Mouse (Mus musculus): ENCODE measurements around the gene Rapgefl1. TPM values are rescaled to one million over a fixed set of nuclear protein-coding genes. Genes with fewer than 3 reads are reported as not detected.

Gene Rapgefl1
- 4.4 and 4.7 TPM in 2 replicates for polyA plus RNA-seq (2016; fragmentation: Nextera tagmentation; extraction: Ambion mirVana)

GRCm38 (mm10) chr11:98836651-98837141 is at the start of gene Rapgefl1:
Rapgefl1 (plus strand) TSS chr11:98836785.
- Histone ChIP-seq H3K4me1 (peaks cover 27% of the 10 kb centered on the region), H3K27ac (0 out of 2 replicates have a peak within 1 kb of the TSS, but pooled peaks have one; percentile 1)
- WGBS: under 1% methylated on average over 36 of the region's 48 CpGs

GRCm38 (mm10) chr11:98787229-98787628 is 49.4 kb upstream of the Rapgefl1 start:
- ATAC-seq (ENCODE audit: low FRiP score, low read depth): no peak
- Histone ChIP-seq H3K27ac (no peak overlapping the region), H3K9me3 (no peaks in the 10 kb centered on the region), H3K4me3 (no peak overlapping the region), H3K9ac (no peak overlapping the region), H3K36me3 (no peaks in the 10 kb centered on the region), H3K4me1 (peaks cover 47% of the 10 kb centered on the region), H3K4me2 (replicated peaks) (peak overlapping the region; percentile 49; the same call in 1 of the 2 replicates), H3K27me3 (replicated peaks) (no peaks in the 10 kb centered on the region)
- WGBS: 28% methylated on average over 7 of the region's 7 CpGs

More at GRCm38 (mm10) chr11:98836651-98837141, at the start of gene Rapgefl1:
- Histone ChIP-seq H3K4me2 (replicated peaks) (peak within 1 kb of the TSS; percentile 95), H3K9ac (peak within 1 kb of the TSS; percentile 75), H3K27me3 (replicated peaks) (peaks cover 22% of the 10 kb centered on the region), H3K36me3 (peaks cover 26% of the 10 kb centered on the region), H3K4me3 (peak within 1 kb of the TSS; percentile 65), H3K9me3 (no peaks in the 10 kb centered on the region)
- peak; percentile 84 for ATAC-seq (ENCODE audit: low FRiP score, low read depth)

GRCm38 (mm10) chr11:98787691-98788090 is 48.9 kb upstream of the Rapgefl1 start:
- ATAC-seq (ENCODE audit: low FRiP score, low read depth): no peak
- Histone ChIP-seq H3K36me3 (no peaks in the 10 kb centered on the region), H3K27me3 (replicated peaks) (no peaks in the 10 kb centered on the region)

GRCm38 (mm10) chr11:98788139-98788538 is 48.4 kb upstream of the Rapgefl1 start:
- no peak for ATAC-seq (ENCODE audit: low FRiP score, low read depth)
- no peak overlapping the region for H3K4me3 ChIP-seq
- peaks cover 38% of the 10 kb centered on the region for H3K4me1 ChIP-seq
- H3K27me3 ChIP-seq (replicated peaks): no peaks in the 10 kb centered on the region
- H3K36me3 ChIP-seq: no peaks in the 10 kb centered on the region
- H3K9ac ChIP-seq: no peak overlapping the region
- WGBS: 94% methylated on average over 5 of the region's 5 CpGs
- no peaks in the 10 kb centered on the region for H3K9me3 ChIP-seq
- peak overlapping the region; percentile 90; the same call in 1 of the 2 replicates for H3K4me2 ChIP-seq (replicated peaks)
- no peak overlapping the region for H3K27ac ChIP-seq

More at GRCm38 (mm10) chr11:98787691-98788090, 48.9 kb upstream of the Rapgefl1 start:
- H3K9me3 ChIP-seq: no peaks in the 10 kb centered on the region
- no peak overlapping the region for H3K27ac ChIP-seq
- peaks cover 43% of the 10 kb centered on the region for H3K4me1 ChIP-seq
- no peak overlapping the region for H3K4me3 ChIP-seq
- no peak overlapping the region for H3K9ac ChIP-seq
- no peak overlapping the region for H3K4me2 ChIP-seq (replicated peaks)
- 92% methylated on average over 1 of the region's 1 CpGs for WGBS

GRCm38 (mm10) chr11:98788550-98789218 is 47.9 kb upstream of the Rapgefl1 start:
- 15% methylated on average over 18 of the region's 18 CpGs for WGBS
- Histone ChIP-seq H3K9me3 (no peaks in the 10 kb centered on the region), H3K9ac (no peak overlapping the region), H3K4me3 (peak overlapping the region; percentile 41), H3K27ac (no peak overlapping the region), H3K4me1 (peaks cover 35% of the 10 kb centered on the region), H3K27me3 (replicated peaks) (no peaks in the 10 kb centered on the region), H3K36me3 (no peaks in the 10 kb centered on the region), H3K4me2 (replicated peaks) (peak overlapping the region; percentile 90)
- ATAC-seq (ENCODE audit: low FRiP score, low read depth): peak; percentile 67

GRCm38 (mm10) chr11:98789219-98789807 is 47.3 kb upstream of the Rapgefl1 start:
- Histone ChIP-seq H3K4me1 (peaks cover 35% of the 10 kb centered on the region), H3K27ac (no peak overlapping the region)
- 2% methylated on average over 25 of the region's 25 CpGs for WGBS

GRCm38 (mm10) chr11:98789824-98790223 is 46.8 kb upstream of the Rapgefl1 start:
- H3K36me3 ChIP-seq: no peaks in the 10 kb centered on the region
- no peaks in the 10 kb centered on the region for H3K27me3 ChIP-seq (replicated peaks)
- peak overlapping the region; percentile 90 for H3K4me2 ChIP-seq (replicated peaks)
- H3K4me1 ChIP-seq: peaks cover 35% of the 10 kb centered on the region
- H3K9me3 ChIP-seq: no peaks in the 10 kb centered on the region
- H3K4me3 ChIP-seq: no peak overlapping the region
- WGBS: 42% methylated on average over 5 of the region's 5 CpGs
- no peak for ATAC-seq (ENCODE audit: low FRiP score, low read depth)
- H3K27ac ChIP-seq: no peak overlapping the region
- no peak overlapping the region for H3K9ac ChIP-seq

More at GRCm38 (mm10) chr11:98789219-98789807, 47.3 kb upstream of the Rapgefl1 start:
- H3K9ac ChIP-seq: 0 out of 2 replicates have a peak overlapping the region, but pooled peaks have one; percentile 52
- no peaks in the 10 kb centered on the region for H3K27me3 ChIP-seq (replicated peaks)
- ATAC-seq (ENCODE audit: low FRiP score, low read depth): no peak
- H3K36me3 ChIP-seq: no peaks in the 10 kb centered on the region
- peak overlapping the region; percentile 90 for H3K4me2 ChIP-seq (replicated peaks)
- no peaks in the 10 kb centered on the region for H3K9me3 ChIP-seq
- H3K4me3 ChIP-seq: peak overlapping the region; percentile 41

- Histone ChIP-seq H3K9ac (no peak overlapping the region), H3K27ac (no peak overlapping the region), H3K4me1 (peaks cover 29% of the 10 kb centered on the region), H3K9me3 (no peaks in the 10 kb centered on the region), H3K36me3 (no peaks in the 10 kb centered on the region), H3K4me2 (replicated peaks) (no peak overlapping the region), H3K4me3 (no peak overlapping the region), H3K27me3 (replicated peaks) (no peaks in the 10 kb centered on the region)
- ATAC-seq (ENCODE audit: low FRiP score, low read depth): no peak
- 85% methylated on average over 5 of the region's 5 CpGs for WGBS
These were observed 45.9 kb upstream of the Rapgefl1 start for GRCm38 (mm10) chr11:98790631-98791205.

- ATAC-seq (ENCODE audit: low FRiP score, low read depth): no peak
- no peak overlapping the region for H3K27ac ChIP-seq
- H3K36me3 ChIP-seq: no peaks in the 10 kb centered on the region
- no peak overlapping the region for H3K4me3 ChIP-seq
- 75% methylated on average over 1 of the region's 1 CpGs for WGBS
- H3K9ac ChIP-seq: no peak overlapping the region
- H3K4me2 ChIP-seq (replicated peaks): no peak overlapping the region
- no peaks in the 10 kb centered on the region for H3K27me3 ChIP-seq (replicated peaks)
- H3K9me3 ChIP-seq: no peaks in the 10 kb centered on the region
- peaks cover 22% of the 10 kb centered on the region for H3K4me1 ChIP-seq
These were observed 45.1 kb upstream of the Rapgefl1 start for GRCm38 (mm10) chr11:98791448-98791847.

GRCm38 (mm10) chr11:98792081-98792480 is 44.5 kb upstream of the Rapgefl1 start:
- Histone ChIP-seq H3K4me3 (no peak overlapping the region), H3K9ac (no peak overlapping the region), H3K27me3 (replicated peaks) (no peaks in the 10 kb centered on the region), H3K4me2 (replicated peaks) (no peak overlapping the region), H3K9me3 (no peaks in the 10 kb centered on the region), H3K27ac (no peak overlapping the region), H3K36me3 (no peaks in the 10 kb centered on the region), H3K4me1 (peaks cover 16% of the 10 kb centered on the region)
- ATAC-seq (ENCODE audit: low FRiP score, low read depth): no peak
- WGBS: 11% methylated on average over 4 of the region's 4 CpGs

GRCm38 (mm10) chr11:98794469-98795014 is 42.0 kb upstream of the Rapgefl1 start:
- peak; percentile 45 for ATAC-seq (ENCODE audit: low FRiP score, low read depth)
- Histone ChIP-seq H3K9me3 (no peaks in the 10 kb centered on the region), H3K27me3 (replicated peaks) (no peaks in the 10 kb centered on the region), H3K36me3 (peaks cover 11% of the 10 kb centered on the region), H3K4me1 (peaks cover 25% of the 10 kb centered on the region), H3K27ac (peak overlapping the region; percentile 99), H3K4me2 (replicated peaks) (peak overlapping the region; percentile 99), H3K9ac (peak overlapping the region; percentile 99), H3K4me3 (peak overlapping the region; percentile 99)
- WGBS: under 1% methylated on average over 28 of the region's 30 CpGs

Data from neural tube, embryonic 12.5 days (tissue).